Mouse (Mus musculus): Measurements from ENCODE around the gene Fam228a.

DNA sequence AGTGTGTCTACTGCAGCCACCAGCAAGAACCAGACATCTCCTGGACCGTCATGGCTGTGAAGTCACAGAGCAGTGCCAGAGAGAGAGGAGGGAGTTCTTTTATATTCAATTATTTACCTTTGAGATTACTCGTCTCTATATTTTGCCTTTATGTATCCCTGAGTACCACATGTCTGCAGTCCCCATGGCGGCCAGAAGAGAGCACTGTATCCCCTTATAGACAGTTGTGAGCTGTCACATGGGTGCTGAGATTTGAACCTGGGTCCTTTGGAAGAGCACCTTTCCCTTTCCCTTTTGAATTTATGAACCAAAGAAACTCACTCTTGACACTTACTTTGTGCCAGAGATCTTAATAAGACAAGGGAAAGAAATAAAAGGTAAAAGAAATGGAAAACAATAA, 9.1 kb downstream of the Fam228a start:
- no peak for TF ChIP-seq POLR2A (IDR thresholded peaks at IDR 0.05; ENCODE audit: low read depth, low read length)
- TF ChIP-seq CTCF (IDR thresholded peaks at IDR 0.05; ENCODE audit: borderline replicate concordance, insufficient read depth, low read length): no peak

Measured in embryonic fibroblast, embryonic 13.5 days (primary cell).